Mouse (Mus musculus): Measurements from ENCODE around the gene Usp48.

The Usp48 gene

DNA sequence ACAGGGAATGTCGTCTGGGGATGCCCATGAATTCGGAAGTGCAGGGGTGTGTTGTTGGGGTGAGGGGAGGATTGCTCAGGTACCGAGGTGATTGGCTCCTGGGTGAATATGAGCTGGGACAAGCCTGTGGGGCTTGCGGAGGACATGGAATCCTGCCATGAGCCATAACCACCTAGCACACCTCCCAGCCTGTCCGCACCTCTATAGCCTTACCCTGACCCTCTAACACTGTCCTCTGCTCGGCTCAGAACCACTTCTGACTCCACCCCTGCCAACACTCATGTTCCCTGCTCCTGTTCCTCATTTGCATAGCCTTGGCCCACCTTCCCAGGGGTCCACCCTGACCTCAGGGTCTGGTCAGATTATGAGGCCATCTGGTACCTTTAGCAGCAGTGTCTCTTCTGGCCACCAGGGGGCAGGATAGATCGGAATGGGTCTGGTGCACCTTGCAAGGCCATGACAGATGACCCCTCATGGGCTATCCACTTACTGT is 89.5 kb downstream of the Usp48 start:
- no peak for TF ChIP-seq GATA4 (IDR thresholded peaks at IDR 0.05; ENCODE audit: insufficient replicate concordance, low read length)

DNA sequence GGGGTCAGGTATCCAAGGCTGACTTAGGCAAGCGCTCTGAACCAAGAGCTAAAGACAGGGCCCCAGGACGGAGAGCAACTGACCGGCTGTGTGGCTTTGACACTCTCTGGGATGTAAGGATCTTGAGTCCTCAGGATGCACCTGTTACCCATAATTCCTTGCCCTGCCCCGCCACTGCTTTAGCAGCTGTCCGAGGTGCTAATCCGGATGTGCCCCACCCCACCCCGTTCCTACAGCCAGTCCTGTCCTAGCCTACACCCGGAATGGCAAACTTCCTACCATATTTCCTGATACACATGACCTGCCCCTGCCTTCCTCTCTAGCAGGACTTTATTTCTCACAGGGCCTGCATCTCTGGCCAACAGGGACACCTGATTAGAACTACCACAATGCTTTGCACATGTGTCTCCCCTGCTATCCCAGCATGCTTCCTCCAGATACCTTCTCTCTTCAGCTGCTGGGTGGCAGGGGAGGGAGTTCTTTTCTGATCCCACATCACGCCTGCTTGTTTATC is 91.3 kb downstream of the Usp48 start:
- no peak for TF ChIP-seq GATA4 (IDR thresholded peaks at IDR 0.05; ENCODE audit: insufficient replicate concordance, low read length)

DNA sequence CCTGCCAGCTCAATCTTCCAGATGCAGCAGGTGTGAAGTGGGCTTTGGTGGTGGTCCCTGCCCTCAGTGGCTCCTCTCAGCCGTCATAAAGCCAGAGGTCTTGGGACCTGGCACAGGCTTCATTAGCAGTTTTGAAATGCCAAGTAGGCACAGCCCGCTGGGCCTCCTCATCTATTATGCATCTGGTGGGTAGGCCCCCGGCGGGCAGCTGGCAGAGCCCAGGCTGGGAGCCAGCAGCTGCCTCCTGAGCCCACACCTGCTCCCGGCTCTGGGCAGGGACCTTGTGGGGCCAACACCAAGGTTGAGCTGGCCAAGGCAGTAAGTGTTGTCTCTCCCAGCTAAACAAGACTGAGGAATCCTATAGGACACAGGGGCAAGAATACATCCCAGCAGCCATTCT is 92.7 kb downstream of the Usp48 start:
- TF ChIP-seq GATA4 (IDR thresholded peaks at IDR 0.05; ENCODE audit: insufficient replicate concordance, low read length), result no peak

DNA sequence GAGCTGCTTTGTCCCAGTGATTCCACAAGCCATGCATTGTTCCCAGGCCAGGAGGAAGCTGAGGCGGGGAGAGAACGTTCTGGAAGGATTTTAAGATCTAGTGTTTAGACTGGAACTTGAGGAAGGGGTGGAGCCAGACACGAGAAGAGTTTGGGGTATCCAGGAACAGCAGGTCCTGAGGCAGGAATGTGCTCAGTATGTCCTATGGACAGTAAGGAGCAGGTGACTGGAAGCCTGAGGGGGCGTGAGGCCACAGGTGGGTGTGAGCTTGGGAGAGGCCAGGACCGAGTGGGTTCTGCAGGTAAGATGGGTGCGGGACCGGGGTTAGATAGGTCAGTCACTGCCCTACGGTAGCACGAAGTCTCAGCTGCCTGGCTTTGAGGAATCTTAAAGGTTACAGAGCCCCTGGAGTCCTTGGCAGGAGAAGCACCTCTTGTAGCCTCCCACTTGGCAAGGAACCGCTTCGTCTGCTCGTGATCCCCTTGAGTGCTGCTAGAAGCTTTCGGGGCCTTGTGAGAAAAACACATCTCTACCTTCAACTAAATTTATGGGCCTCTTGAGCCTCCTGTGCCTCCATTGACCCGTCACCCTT is 93.8 kb downstream of the Usp48 start:
- no peak for TF ChIP-seq GATA4 (IDR thresholded peaks at IDR 0.05; ENCODE audit: insufficient replicate concordance, low read length)

DNA sequence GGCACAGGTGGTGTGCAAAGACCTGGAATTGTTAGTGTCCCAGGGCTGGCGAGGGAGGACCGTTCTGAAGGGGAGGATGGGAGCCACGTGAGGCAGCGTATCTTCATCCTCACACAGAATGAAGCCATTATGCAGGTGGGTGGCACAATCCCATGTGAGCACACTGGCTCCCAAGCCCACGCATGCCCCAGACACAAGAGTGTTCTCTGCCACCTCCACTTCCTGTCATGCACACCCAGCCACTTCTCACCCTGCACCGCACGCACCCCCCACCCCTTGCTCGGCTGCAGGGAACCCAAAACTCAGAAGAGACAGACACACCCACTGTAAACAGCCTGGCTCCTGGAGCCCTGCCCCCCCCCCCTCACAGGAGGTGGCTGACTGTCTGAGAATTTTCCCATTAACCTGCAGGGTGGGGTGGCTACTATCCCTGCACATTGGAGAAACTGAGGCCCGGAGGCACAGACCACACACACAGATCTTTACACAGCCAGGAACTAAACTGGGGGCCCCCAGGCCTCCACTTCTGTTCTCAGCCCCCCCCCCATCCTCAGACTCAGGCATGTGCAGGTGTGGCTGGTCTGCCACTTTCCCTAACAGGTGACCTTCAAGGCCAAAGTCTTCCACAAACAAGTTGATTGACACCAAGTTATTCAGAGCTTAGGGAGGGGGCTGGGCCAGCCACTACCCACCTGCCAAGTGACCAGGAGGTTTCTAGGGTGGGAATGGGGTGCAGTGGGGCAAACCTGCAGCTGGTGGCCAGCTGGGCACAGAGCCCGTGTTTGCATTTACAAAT is 98.8 kb downstream of the Usp48 start:
- TF ChIP-seq GATA4 (IDR thresholded peaks at IDR 0.05; ENCODE audit: insufficient replicate concordance, low read length), result no peak

DNA sequence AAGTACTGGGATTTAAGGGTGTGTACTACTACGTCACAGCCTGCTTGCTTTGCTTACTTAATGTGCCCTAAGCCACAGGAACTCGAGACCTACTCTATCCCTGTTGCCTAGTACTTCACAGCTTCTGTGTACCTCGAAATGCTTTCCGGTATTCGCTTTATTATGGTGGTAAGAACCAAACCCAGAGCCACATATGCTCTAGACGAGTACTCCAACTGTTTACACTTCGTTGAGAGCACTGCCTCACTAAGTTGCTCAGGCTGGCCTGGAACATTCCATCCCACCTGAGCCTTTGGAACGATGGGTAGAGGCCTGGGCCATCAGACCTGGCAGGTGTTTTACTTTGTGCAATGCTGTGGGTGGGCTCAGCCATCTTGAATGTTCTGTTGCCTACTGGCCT is 101.7 kb downstream of the Usp48 start:
- TF ChIP-seq GATA4 (IDR thresholded peaks at IDR 0.05; ENCODE audit: insufficient replicate concordance, low read length), result no peak

DNA sequence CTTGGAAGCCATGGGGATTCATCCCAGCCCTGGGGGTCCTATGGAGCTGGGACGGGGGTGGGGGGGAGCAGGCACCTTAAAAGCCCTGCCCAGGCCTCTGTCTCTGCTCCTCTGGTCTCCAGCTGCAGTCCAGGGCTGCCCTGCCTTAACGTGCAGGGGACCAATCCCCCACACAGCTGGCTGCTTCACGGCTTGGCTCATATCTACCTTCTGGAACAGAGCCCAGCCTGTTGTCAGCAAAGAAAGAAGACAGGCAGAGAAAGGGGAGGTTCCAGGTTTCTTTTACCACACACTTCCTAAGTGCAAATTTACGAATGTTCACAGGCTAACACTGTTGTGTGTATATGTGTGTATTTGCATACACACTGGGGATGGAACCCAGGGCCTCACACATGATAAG is 102.3 kb downstream of the Usp48 start:
- TF ChIP-seq GATA4 (IDR thresholded peaks at IDR 0.05; ENCODE audit: insufficient replicate concordance, low read length), result no peak

DNA sequence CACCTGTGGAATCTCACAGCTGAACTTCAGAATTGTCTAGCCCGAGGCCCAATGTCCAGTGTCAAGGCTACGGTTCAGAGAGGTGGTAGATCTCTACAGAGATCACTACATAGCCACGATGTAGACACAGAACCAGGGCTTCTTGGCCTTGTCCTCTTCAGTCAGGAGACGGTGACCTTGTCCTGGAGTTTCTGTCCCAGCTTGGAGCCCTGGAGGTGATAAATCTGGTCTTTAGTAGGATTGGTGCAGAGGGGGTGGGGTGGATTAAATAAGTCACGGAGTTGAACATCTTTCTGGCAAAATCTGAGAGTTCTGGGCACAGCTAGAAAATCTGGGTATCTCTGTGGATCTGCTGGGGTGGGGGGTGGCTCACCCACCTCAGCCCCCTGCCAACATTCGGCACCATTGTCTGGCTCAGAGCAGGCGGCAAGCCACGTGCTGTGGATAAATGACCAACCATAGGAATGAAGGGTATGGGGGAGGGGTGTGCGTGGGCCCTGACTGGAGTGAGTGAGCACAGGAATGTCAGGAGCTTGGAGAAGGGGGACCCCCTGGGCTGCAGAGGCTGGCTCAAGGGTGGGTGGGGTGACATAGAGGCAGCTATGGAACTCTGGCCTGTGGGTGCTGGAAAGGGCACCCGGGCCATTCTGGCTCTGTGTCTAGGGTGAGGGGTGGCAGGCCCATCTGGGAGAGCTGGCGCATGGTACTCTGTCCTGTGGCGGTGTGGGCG is 103.8 kb downstream of the Usp48 start:
- TF ChIP-seq GATA4 (IDR thresholded peaks at IDR 0.05; ENCODE audit: insufficient replicate concordance, low read length), result no peak

DNA sequence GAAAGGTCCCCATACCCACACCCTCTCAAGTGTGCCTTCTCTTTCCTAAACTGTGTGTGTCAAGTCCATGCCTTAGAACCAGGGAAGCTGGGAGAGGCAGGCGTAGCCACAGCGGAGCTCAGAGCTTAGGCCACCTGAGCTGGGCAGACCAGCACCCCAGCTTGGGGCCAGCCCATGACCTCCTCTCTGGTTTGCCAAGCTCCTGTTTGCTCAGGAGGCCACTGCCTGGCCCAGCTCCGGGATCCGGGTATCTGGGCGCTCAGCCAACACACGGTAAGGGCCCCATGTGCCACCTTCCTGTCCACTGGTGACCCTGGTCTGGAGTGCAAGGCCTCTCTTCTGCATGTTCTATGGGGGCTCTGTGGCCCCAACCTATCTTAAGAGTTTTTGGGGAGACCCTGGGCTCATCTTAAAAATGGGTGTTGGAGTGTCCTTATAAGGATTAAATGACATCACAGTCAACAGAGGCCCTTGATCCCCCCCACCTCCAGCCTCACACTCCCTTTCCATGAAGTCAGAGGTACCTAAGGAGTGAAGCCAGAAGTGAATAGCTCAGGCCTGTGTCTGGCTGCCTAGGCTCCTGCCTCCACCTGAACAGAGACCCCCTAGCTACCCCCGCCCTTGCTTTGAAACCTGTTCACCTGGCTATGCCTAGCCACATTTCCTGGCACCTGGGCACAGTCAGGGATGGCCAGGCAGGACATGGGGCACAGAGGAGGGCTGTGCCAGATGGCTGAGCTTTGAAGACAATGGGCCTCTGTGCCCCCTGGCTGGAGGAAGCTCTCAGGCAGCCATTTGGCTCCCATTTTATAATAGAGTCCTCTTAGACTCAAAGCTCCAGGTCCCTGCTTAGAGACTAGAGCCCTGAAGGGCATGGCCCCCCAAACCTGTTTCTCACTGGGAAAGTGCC is 104.8 kb downstream of the Usp48 start:
- no peak for TF ChIP-seq GATA4 (IDR thresholded peaks at IDR 0.05; ENCODE audit: insufficient replicate concordance, low read length)

DNA sequence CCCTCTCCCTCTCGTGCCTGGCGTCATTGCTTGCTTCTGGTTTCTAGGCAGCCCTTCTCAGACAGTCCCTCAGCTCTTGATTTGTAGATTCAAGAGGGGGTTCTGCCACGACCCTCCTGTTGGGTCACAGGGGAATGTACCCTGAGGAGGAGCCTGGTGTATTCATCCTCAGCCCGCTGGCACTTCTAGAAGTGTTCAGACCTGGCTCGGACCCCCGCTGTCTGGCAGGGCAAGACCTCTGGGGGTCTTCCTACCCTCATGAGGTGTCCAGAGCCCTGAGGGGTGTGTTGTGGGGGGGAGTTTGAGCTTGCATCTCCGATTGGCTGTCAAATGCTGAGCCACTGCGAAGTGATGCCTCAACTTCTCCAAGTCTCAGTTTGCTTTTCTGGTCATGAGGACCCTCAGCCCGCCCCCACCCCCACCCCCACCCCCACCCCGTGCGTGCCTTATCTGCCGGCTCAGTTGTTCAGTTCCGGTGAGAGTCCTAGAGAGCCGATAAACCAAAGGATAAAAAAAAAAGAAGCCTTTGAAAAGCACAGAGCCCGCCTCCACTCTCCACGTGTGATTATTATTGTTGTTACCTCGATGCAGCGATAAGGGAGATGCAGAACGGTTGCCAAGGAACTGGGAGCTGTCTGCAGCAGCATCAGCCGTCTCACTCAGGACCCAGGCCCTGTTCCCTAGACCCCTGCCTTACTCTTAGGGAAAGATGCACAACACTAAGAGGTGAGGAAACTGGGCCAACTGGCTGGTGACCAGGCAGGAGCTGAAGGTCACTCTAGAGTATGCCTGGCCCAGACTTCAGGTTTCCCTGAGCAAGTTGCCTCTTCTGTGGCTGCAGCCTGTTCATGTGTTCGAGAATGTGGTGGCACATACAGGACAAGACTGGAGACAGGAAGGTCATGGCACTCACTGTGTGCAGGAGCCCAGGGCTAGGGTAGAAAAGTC is 106.0 kb downstream of the Usp48 start:
- TF ChIP-seq GATA4 (IDR thresholded peaks at IDR 0.05; ENCODE audit: insufficient replicate concordance, low read length), result no peak

DNA sequence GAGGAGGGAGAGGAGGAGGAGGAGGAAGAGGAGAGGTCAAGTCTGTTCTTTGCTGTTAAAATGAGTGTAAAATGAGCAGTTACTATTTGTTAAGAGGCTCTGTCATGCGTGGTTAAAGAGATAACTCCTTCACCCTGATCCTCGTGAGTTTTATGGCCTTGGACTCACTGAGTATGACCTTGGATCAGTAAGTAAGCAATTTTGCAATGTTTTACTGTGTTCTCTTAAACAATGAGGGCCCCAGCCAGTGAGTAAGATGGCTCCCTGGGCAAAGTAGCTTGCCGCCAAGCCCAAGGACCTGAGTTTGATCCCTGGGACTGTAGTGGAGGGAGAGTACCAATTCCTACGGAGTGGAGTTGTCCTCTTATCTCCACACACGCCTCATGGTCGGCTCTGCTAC is 107.4 kb downstream of the Usp48 start:
- TF ChIP-seq GATA4 (IDR thresholded peaks at IDR 0.05; ENCODE audit: insufficient replicate concordance, low read length), result no peak

DNA sequence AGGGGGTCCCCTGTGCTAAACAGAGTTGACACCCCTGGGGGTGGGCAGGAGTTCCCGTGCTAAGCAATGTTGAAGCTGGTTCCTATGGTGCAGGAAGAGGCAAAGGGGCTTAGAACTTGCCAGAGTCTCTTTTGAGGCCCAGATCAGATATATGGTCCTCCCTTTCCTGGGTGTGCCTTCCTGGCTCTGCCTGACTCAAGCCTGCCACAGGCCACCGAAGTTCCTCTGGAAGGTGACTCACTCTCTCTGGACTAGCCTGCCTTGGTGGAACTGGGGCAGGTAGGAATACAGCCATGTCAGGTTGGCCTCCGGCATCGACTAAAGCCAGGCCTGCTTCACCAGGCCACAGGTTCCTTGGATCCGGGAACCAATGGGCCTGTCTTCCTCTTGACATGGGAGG is 109.5 kb downstream of the Usp48 start:
- no peak for TF ChIP-seq GATA4 (IDR thresholded peaks at IDR 0.05; ENCODE audit: insufficient replicate concordance, low read length)

DNA sequence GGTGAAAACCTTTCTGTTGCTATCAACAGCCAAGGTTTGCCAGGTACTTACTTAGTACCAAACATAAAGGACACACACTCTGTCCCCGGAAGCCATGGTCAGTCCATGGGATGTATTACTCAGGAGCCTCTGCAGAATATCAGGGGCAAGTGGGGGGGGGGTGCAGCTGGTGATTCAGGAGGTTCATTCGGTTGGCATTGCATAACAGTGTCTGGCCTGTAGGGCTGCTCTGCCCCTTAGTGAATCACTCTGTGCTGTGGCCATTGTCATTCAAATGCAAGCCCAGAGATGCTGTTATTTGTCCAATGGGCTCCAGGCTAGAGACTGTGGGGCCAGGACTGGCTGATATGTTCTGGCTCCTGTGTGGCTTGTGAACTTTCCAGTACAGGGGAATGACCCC is 111.0 kb downstream of the Usp48 start:
- no peak for TF ChIP-seq GATA4 (IDR thresholded peaks at IDR 0.05; ENCODE audit: insufficient replicate concordance, low read length)

DNA sequence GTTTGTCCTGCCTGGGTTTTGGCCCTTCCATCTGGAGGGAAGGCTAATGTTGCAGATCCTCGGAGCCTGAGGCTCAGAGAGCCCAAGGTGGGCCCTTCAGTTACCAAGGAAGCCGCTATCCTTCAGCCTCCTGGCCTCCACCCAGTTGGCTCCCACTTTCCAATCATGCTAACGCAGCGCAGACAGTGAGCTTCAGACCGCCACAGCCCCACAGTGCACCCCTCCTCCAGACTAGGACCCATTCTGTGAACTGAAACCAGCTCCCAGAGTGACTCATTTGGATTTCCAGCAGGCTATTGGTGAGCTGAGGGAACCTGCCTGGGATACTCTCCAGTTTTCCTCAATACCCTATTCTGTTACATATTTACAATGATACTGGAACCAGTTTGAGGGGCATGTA is 111.8 kb downstream of the Usp48 start:
- no peak for TF ChIP-seq GATA4 (IDR thresholded peaks at IDR 0.05; ENCODE audit: insufficient replicate concordance, low read length)
